Mouse (Mus musculus): Measurements from ENCODE around the gene Adamts3.

DNA sequence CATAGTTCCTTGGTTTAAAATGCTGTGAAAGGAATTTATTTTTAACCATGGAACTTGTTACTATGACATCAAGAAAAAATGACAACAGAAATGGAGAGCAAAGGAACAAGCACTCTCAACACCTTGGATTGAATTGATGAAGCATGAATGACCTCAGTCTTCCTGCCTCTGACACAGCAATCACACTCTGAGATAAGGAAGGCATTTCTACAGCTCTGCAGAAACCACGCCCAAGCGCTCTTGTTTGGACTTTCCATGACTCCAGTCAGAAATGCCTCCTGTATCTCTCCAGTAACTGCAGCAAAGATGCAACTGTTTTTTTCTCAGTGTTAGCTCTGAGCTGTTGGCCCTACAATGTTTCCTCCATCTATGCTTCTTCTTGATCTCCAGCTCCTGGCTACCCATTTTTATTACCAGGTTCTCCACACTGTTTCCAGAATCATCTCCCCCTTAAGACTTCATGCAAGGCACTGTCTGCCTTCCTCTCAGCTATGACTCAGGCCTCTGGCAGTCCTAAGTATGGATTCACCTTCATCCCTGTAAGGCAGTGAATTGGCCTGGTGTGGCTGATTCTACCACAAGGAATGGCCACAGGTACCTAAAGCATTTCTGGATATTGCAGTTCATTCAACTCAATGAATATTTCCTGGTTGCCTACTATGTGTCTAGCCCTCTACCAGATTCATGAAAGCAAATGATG is 134.8 kb downstream of the Adamts3 start:
- TF ChIP-seq FLI1 (IDR thresholded peaks at IDR 0.05; ENCODE audit: low read length) (no peak), GATA1 (IDR thresholded peaks at IDR 0.05; ENCODE audit: borderline replicate concordance, low read length) (no peak)
